Mouse (Mus musculus) thymus, adult 2 months (tissue): ENCODE data around the gene St6galnac5. TPM values are rescaled to one million over a fixed set of nuclear protein-coding genes. Genes with fewer than 3 reads are reported as not detected.

Source experiments
- DNase-seq: peaks from one replicate; pipeline ENCODE4 v3.0.0; 2021
- H3K27ac ChIP-seq: fragments of 200-500 bp; 2 replicates; pipeline ENCODE4 v1.5.1; 2012; ENCODE audit warnings: low read length, control low read depth; ENCODE audit not compliant: control insufficient read depth, insufficient read depth
- H3K27me3 ChIP-seq: fragments of 200-500 bp; 2 replicates; pipeline ENCODE4 v1.6.1; 2012; ENCODE audit warnings: mild to moderate bottlenecking, low read length, moderate library complexity, mixed read lengths; ENCODE audit not compliant: control insufficient read depth, insufficient read depth
- H3K36me3 ChIP-seq: fragments of 200-500 bp; 2 replicates; pipeline ENCODE4 v1.6.1; 2012; ENCODE audit warnings: mild to moderate bottlenecking, low read length, moderate library complexity; ENCODE audit not compliant: control insufficient read depth, insufficient read depth
- H3K4me1 ChIP-seq: fragments of 200-500 bp; replicated peaks from 2 replicates; pipeline ENCODE4 v1.6.1; 2012; ENCODE audit warnings: low read length; ENCODE audit not compliant: control insufficient read depth, insufficient read depth
- H3K4me3 ChIP-seq: fragments of 200-500 bp; 2 replicates; pipeline ENCODE4 v1.5.1; 2012; ENCODE audit warnings: mild to moderate bottlenecking, low read length, control low read depth, moderate library complexity; ENCODE audit not compliant: control insufficient read depth, insufficient read depth
- CTCF ChIP-seq: fragments of 200-500 bp; IDR thresholded peaks from 2 replicates; pipeline ENCODE4 v1.5.1; 2012; ENCODE audit warnings: mild to moderate bottlenecking, control low read depth, low read length, moderate library complexity, borderline replicate concordance; ENCODE audit not compliant: control insufficient read depth, poor library complexity, insufficient read depth; ENCODE audit errors: extremely low read depth
- POLR2A ChIP-seq: fragments of 200-500 bp; IDR thresholded peaks from 2 replicates; pipeline ENCODE4 v1.6.1; 2012; ENCODE audit warnings: mild to moderate bottlenecking, low read length, control low read depth, moderate library complexity; ENCODE audit not compliant: control insufficient read depth, poor library complexity, insufficient read depth; ENCODE audit errors: extremely low read depth
- WGBS: fragments of 180-500 bp; shearing (Covaris S2); methylation state at CpG from one replicate; pipeline ENCODE4 v1.1.7; 2018; 5-methylcytosine and 5-hydroxymethylcytosine counted together
- polyA plus RNA-seq: library from polyadenylated mRNA; depleted of rRNA; stranded (reverse); fragments of >200 nt; gene quantifications from 2 replicates; pipeline ENCODE4 v1.2.3, GENCODE M21; 2012

The St6galnac5 gene
- polyA plus RNA-seq, 1 experiment = 0.19 TPM

DNA sequence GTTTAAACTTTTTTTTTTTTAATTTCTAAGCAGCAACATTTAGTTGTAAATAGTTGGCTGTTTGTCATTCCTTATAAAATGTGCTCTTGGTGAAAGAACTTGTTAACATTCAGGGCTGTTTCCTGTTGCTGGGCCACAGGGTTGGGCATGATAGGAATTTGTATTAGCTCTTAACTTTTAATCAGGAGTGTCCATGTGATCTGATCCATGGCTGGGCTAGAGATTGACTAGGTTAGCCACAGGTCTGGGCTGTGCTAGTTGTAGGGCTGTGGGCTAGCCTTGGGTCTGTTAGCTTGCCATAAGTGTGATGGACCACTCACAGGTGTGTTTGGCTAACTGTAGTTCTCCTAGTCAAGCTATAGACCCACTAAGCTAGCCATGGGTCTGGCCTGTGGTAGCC, 138.1 kb downstream of the St6galnac5 start:
- Histone ChIP-seq H3K36me3 (no peaks in the 10 kb centered on the region), H3K27me3 (no peaks in the 10 kb centered on the region), H3K4me1 (no peaks in the 10 kb centered on the region), H3K4me3 (no peak overlapping the region), H3K27ac (no peak overlapping the region)
- no peak for TF ChIP-seq CTCF
- TF ChIP-seq POLR2A = no peak
- DNase-seq = no peak

DNA sequence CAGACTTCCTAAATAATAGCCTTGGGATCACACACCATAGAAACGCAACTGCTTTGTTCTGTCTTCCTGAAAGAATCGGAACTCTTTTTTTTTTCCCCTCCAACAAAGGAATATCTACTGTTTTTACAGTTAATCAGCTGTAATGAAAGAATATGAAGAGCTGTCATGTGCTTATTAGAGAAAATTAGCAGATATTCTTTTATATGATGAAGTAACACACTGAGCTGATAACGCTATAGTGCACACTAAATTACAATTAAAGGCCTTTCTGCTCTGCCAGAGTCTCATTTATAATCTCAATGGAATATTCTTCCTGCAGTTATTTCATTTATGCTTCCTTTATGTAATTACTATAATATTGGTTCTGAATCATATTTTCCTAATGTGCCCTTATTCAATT, 139.4 kb downstream of the St6galnac5 start:
- H3K4me3 ChIP-seq = no peak overlapping the region
- DNase-seq = no peak
- H3K36me3 ChIP-seq = no peaks in the 10 kb centered on the region
- no peak overlapping the region for H3K27ac ChIP-seq
- WGBS = 96% methylated on average over 3 of the region's 3 CpGs
- H3K4me1 ChIP-seq = no peaks in the 10 kb centered on the region
- no peak for TF ChIP-seq POLR2A
- TF ChIP-seq CTCF = no peak
- no peaks in the 10 kb centered on the region for H3K27me3 ChIP-seq

DNA sequence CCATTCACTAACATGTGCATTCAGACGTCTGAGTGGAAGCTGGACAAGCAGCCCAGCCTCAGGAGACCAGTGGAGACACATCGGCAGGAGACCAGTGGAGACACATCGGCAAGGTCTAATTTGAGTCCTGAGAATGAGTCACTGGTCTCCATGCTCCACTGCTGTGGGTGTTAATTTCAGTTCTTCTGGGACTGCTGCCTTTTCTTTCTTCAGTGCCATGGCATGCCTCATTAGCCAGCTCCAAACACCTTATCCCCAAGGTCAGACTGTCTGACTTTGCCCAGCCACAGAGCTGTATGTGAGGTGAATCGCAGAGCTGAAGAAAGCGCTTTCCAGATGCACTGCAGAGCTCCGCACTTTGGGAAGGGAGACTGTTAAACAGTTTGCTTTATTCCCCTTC, 140.8 kb downstream of the St6galnac5 start:
- Histone ChIP-seq H3K27ac (no peak overlapping the region), H3K4me3 (no peak overlapping the region), H3K36me3 (no peaks in the 10 kb centered on the region), H3K4me1 (no peaks in the 10 kb centered on the region), H3K27me3 (no peaks in the 10 kb centered on the region)
- DNase-seq = no peak
- TF ChIP-seq CTCF = no peak
- TF ChIP-seq POLR2A = no peak
- 95% methylated on average over 6 of the region's 6 CpGs for WGBS

DNA sequence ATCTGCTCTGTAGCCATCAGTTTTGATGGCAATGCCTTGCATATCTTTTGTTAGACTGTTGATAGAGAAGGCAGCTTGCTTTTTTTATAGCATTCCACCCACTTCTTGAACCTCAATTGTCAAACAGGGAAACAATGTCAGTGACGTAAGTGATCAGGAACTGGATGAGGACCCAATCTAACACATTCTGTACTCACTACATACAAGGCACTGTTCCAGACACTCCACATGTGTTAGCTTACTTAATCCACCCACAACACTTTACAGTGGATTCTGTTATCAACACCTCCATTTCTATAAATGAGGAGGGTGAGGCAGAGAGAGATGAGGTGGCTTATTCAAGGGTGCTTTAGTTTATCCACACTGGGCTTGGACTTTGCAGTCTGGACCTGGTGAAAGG, 144.1 kb downstream of the St6galnac5 start:
- Histone ChIP-seq H3K27ac (no peak overlapping the region), H3K4me1 (no peaks in the 10 kb centered on the region), H3K36me3 (no peaks in the 10 kb centered on the region), H3K4me3 (no peak overlapping the region), H3K27me3 (no peaks in the 10 kb centered on the region)
- 100% methylated on average over 1 of the region's 1 CpGs for WGBS
- TF ChIP-seq CTCF (no peak), POLR2A (no peak)
- no peak for DNase-seq

DNA sequence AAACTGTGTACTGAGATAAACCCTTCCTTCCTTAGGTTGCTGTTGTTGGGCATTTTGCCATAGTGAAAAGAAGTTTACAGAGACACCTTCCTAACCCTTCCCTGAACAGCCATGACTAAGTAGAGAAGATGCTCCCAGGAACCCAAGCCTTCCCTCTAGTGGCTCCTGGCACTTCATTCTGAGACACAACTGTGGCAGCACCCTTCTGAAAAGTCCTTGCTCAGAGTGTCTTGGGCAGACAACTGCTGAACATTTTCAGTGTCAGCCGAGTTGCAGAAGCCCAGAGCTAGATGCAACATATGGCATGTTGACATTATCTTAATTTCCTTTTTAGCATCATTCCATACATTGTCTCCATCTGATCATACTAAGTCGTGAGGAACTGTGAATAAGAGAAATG, 144.6 kb downstream of the St6galnac5 start:
- WGBS = 82% methylated on average over 2 of the region's 2 CpGs
- no peak for TF ChIP-seq CTCF
- TF ChIP-seq POLR2A = no peak
- Histone ChIP-seq H3K4me1 (no peaks in the 10 kb centered on the region), H3K36me3 (no peaks in the 10 kb centered on the region), H3K4me3 (no peak overlapping the region), H3K27ac (no peak overlapping the region), H3K27me3 (no peaks in the 10 kb centered on the region)
- DNase-seq = no peak

DNA sequence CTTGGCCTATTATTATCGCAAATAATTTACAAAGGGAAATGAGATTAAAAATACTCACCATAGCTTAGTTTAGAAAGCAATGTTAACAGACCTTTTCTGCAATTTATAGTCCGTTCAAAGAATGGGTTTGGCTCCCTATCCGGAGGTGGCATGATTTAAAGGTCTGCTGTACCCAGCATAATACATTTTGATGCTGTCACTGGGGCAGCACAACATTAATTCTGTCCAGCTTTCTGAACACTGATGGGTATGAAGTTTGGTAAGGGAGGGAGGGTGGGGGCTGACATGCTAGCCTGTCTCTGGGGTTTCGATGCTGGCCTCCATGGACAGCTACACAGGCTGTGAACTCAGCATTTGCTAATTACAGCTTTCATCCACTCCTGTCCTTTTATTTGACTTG, 149.6 kb downstream of the St6galnac5 start:
- DNase-seq = no peak
- no peaks in the 10 kb centered on the region for H3K27me3 ChIP-seq
- no peak overlapping the region for H3K4me3 ChIP-seq
- WGBS = 98% methylated on average over 4 of the region's 4 CpGs
- no peaks in the 10 kb centered on the region for H3K4me1 ChIP-seq
- no peaks in the 10 kb centered on the region for H3K36me3 ChIP-seq
- no peak overlapping the region for H3K27ac ChIP-seq
- TF ChIP-seq CTCF (no peak), POLR2A (no peak)

DNA sequence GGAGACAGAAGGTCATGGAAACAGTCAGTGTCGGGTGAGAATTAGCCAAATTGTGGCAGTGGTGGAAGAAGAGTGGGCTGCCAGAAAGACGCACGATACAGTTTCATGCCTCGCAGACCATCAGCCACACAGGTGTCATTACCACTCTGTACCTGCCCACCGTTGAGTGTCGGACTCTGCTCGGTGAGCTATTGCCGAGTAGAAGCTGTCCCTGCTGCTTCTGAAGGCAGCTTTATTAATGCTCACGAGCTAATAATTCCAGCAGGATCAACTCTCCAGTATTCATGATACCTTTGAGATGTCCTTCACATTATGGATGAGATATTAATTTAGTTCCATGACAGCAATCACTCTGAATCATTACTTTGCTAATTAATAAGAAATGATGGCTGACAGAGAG, 150.1 kb downstream of the St6galnac5 start:
- no peak overlapping the region for H3K27ac ChIP-seq
- no peak for DNase-seq
- H3K27me3 ChIP-seq = no peaks in the 10 kb centered on the region
- H3K4me1 ChIP-seq = no peaks in the 10 kb centered on the region
- no peak overlapping the region for H3K4me3 ChIP-seq
- TF ChIP-seq CTCF = no peak
- TF ChIP-seq POLR2A = no peak
- WGBS = 96% methylated on average over 9 of the region's 9 CpGs
- H3K36me3 ChIP-seq = no peaks in the 10 kb centered on the region
